Mouse (Mus musculus): Measurements from ENCODE around the gene Myo10.

Gene Myo10

GRCm38 (mm10) chr15:25609253-25609652, 13.1 kb upstream of the Myo10 start:
- DNase-seq (ENCODE audit: extremely low spot score, low read depth, low spot score): no peak

DNA sequence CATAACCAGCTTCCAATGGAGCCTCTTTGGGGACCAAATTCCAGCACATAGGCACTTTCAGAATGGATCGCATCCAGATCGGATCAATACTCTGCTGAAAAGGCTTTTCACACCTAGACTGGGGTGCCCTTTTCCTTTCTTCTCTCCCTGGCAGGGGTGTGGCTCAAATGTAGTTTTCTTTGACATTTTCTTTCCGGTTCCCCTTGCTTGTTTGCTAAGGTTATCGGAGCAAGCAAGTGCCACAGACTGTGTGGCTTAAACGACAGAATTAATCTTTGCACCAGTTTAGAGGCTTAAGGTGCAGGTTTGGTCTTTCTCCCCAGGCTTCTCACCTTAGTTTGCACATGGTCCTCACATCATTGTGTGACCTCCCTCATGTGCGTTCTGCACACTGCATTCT, 11.1 kb upstream of the Myo10 start:
- DNase-seq (ENCODE audit: extremely low spot score, low read depth, low spot score): no peak

DNA sequence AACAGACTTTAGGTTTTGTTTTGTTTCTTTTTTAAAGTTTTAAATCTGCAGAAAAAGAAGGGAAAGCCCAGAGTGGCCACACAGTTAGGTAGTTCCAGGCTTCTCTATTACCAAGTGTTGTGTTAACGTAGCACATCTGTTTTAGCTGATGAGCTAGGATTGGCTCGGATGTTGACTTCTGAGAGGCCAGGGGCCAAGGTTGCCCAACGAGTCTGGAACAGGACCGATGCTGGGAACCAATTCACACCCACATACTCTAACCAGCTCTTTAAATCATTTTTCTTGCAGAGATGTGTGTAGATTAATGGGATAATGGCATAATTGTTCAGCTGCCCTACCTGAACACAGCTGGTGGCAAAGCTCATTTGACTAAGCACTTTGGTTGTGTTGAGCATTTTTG, 1.8 kb upstream of the Myo10 start:
- DNase-seq (ENCODE audit: extremely low spot score, low read depth, low spot score): no peak

GRCm38 (mm10) chr15:25621351-25622199, 750 bp upstream of the Myo10 start:
- DNase-seq (ENCODE audit: extremely low spot score, low read depth, low spot score): no peak

DNA sequence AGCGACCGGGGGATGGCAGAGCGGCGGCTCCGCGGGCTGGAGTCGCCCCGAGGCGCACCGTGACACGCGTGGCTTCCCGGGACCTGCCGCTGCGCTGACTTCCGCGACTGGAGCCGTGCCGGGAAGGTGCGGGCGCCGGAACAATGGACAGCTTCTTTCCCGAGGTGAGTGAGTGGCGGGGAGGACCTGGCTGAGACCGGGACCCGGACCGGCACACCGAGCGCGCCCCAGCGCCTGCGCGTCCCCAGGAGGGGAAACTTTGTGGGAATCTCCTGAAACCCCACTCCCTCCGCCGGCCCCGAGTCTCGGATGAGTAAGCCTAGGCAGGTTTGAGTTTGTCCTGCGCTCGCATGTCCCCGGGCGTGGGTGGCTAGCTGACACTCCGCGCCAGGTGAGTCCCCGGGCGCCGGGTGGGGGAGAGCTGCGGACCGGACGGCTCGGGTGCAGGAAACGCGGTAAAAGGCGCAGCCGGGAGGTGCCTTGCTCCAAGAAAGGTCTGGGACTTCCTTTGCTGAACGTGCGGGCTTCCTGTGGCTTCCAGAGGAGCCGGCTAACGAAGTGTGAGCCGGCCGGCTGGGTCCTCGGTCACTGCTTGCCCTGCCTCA, 644 bp downstream of the Myo10 start:
- DNase-seq (ENCODE audit: extremely low spot score, low read depth, low spot score): no peak

DNA sequence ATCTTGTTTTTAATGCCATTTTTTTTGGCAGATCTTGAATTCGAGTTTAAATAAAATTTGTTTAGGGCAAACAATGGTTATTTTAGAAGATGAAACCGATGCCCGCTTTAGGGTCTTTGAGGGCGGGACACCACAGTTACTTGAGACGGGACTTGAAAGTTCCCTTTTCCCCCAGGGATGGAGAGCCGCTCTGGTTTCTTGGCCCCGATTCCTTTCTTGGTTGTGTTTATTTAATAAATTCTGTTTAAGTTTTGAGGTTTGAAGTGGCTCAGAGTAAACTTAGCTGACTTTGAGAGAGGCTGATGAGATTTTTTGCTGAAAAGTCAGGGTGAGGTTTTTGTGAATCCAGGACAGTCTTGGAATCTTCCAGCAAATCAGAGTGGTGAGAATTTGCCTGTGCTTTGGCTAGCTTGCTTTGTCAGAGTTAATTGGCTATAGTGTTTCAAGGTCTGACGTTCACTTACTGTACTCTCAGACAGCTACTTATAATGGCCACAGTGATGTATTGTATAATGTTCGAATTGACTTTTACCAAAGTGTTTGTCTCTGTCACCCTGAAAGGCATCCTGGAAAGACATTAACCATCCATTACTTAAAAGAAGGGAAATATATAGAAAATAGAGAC, 1.3 kb downstream of the Myo10 start:
- no peak for DNase-seq (ENCODE audit: extremely low spot score, low read depth, low spot score)

DNA sequence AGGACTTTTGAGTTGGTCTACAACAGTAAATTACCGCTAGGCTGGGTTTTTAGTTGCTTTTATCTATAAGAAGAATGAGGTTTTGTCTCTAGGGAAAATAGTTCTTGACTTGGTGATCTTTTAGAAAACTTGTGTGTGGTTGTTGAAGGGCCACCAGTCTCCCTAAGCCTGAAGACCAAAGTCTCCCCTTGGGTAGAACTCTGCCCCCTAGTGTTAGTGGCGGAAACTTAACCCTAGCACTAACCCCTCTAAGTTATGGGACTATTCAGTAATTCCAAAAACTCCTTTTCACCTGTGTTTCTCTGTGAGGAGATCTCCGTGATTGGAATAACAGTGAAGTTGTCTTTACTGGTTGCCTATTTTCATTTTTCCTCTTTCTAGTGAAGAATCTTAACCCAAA, 1.9 kb downstream of the Myo10 start:
- no peak for DNase-seq (ENCODE audit: extremely low spot score, low read depth, low spot score)

GRCm38 (mm10) chr15:25625471-25625870, 3.1 kb downstream of the Myo10 start:
- DNase-seq (ENCODE audit: extremely low spot score, low read depth, low spot score): no peak

DNA sequence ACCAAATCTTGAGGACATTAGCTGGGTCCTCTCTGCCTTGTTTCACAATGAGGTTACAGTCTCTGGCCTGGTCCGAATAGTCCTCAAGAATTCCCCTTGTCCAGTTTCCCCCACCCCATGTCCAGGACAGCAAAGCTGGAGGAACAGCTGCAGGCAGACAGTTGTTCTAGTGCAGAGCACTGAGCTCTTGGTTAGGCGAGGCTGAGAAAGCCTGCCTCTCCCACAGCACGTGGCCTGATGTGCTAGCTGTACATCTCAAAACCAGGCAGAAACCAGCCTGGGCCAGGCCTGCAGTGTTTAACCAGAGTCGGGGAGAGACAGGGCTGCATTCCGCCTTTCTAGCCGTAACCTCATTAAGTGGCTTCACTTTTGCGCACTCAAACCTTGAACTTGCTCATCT, 4.7 kb downstream of the Myo10 start:
- no peak for DNase-seq (ENCODE audit: extremely low spot score, low read depth, low spot score)

DNA sequence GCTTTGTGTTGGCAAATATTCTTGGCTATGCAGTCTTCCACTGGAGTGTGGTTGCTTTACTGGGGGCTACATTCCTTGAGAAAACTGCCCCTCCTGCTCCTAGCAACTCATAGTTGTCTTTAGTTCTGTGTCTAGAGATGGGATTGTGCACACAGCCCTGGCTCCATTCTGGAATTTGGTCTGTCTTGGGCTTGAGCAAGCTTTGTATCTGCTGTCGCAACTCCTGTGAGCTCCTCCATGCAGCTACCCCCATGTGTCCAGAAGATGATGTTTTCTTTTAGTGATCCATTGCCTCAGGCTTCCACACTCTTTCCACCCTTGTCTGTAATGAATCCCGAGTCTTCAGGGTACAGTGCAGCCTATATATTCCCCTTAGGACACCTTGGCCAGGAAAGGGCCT, 5.9 kb downstream of the Myo10 start:
- DNase-seq (ENCODE audit: extremely low spot score, low read depth, low spot score): no peak

GRCm38 (mm10) chr15:25630716-25631115, 8.4 kb downstream of the Myo10 start:
- no peak for DNase-seq (ENCODE audit: extremely low spot score, low read depth, low spot score)

GRCm38 (mm10) chr15:25631332-25631731, 9.0 kb downstream of the Myo10 start:
- no peak for DNase-seq (ENCODE audit: extremely low spot score, low read depth, low spot score)

DNA sequence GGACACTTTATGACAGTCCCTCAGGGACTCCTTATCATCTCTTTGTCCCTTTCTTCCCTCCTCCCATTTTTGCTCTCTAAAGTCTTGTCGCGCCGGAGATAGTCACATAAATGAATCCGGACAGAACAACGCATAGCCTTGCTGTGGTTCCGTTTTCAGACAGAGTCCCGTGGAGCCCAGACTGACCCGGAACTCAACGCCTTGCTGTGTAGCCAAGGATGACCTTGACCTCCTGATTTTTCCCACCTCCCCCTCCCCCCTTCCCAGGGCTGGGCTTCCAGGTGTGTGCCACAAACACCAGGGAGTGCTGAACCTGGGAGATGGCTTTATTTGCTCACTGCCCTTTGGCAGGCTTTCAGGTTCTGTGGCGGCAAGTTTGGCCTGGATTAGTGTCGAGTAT, 10.6 kb downstream of the Myo10 start:
- no peak for DNase-seq (ENCODE audit: extremely low spot score, low read depth, low spot score)

DNA sequence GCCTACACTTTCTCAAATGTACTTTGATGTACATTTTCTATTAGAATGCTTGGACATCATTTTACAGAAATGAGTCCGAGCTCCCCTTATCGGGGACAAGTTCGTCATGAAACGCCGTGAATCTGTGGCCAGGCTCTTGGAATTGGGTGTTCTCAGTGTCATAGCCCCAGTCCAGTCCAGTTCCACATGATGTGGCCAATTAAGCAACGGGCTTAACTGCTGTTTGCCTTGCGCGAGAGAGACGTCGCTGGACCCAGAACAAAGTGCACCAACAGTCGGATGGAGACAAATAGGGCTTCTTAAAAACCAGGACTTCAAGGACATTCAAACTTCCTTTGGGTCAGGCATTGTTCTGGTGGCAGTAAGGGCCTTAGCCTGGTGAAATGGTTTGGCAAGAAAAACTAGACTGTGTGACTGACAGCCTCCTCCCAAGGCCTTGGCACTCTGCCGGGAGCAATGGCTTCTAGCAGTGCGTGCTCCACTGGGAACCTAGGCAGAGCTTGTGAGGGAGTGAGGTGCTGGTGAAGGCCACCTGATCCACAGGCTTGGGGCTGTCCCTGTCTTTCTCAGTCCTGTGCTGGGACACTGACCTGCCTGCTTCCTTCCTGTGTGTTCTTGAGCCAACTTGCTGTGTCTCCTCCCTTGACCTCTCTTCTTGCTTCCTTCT, 11.5 kb downstream of the Myo10 start:
- DNase-seq (ENCODE audit: extremely low spot score, low read depth, low spot score): no peak

GRCm38 (mm10) chr15:25637727-25638126, 15.4 kb downstream of the Myo10 start:
- DNase-seq (ENCODE audit: extremely low spot score, low read depth, low spot score): no peak

DNA sequence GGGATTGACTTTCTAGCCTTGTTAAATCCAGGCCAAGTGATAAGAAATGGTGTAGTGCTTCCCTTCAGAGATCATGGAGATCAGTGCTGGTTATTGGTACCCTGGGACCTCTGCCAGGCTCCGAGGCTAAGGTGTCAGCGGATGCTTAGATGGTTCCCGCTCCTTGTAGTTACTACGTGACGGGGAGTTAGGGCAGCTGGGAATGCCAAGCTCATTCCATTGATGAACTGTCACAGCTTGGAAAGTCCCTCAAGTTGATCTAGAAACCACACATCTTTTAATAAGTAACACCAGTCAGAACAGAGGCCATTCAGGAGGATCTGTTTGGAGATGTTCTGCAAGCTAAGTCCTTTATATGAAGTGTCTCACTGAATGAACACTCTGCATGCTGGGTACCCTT, 16.9 kb downstream of the Myo10 start:
- DNase-seq (ENCODE audit: extremely low spot score, low read depth, low spot score): no peak

DNA sequence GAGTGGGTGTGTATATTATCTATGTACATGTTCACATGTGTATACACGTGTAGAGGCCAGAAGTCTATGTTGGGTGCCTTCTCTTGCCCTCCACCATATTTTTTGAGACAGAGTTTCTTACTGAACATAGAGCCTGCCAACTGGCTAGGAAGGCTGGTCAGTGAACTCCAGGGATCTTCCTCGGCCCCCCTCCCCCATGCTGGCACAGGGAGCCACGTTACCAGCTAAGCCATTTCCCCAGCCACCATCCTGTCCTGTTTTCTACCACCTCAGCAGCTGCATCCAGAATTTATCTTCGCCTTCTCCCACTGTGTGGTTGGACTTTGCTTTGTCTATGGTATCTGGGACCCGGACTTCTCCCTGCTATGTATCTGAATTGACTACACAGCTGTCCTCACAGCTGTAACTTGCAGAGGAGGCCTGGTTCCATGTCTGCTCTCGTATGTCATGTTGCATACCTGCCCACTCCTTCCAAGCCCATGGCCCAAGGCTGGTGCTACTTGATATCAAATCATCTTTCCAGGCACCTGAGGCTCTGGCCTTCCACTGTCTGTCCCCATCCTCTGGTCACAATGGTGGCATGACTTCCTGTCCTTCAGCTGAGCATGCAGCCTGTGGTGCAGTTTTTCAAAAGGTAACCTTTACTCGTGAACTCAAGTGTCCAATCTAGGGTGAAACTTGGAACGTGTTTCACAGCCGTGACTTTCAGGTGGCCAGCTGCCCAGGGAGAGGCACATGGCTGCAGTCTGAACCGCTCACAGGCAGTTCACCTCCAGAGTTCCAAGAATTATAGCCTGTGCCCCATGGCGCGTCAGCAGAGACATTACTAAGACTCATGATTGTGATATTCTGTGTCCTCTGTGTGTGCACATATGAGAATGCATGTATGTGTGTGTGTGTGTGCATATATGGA, 18.8 kb downstream of the Myo10 start:
- DNase-seq (ENCODE audit: extremely low spot score, low read depth, low spot score): no peak

- DNase-seq (ENCODE audit: extremely low spot score, low read depth, low spot score): no peak
Observed at GRCm38 (mm10) chr15:25642214-25643058, 20.1 kb downstream of the Myo10 start.

GRCm38 (mm10) chr15:25645862-25646261, 23.5 kb downstream of the Myo10 start:
- no peak for DNase-seq (ENCODE audit: extremely low spot score, low read depth, low spot score)

DNA sequence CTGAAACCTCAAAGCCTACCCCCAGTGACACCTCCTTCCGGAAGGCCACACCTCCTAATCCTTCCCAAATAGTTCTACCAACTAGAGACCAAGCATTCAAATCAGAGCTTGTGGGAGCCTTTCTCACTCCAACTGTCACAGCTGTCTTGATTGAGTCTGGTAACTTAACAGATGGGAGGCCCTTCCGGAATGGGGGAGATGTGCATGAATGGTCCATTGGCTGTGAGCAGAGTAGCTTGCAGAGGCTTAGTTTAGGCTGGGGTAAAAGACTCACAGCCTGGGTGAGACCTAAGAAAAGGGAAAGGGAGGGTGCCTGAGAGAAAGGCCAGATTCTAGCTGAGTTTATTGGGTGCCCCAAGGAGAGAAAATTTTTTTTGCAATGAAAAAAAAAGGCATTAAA, 26.0 kb downstream of the Myo10 start:
- no peak for DNase-seq (ENCODE audit: extremely low spot score, low read depth, low spot score)

All from hindlimb bud, embryonic 11.5 days (tissue).